In the genomic region with DNA sequence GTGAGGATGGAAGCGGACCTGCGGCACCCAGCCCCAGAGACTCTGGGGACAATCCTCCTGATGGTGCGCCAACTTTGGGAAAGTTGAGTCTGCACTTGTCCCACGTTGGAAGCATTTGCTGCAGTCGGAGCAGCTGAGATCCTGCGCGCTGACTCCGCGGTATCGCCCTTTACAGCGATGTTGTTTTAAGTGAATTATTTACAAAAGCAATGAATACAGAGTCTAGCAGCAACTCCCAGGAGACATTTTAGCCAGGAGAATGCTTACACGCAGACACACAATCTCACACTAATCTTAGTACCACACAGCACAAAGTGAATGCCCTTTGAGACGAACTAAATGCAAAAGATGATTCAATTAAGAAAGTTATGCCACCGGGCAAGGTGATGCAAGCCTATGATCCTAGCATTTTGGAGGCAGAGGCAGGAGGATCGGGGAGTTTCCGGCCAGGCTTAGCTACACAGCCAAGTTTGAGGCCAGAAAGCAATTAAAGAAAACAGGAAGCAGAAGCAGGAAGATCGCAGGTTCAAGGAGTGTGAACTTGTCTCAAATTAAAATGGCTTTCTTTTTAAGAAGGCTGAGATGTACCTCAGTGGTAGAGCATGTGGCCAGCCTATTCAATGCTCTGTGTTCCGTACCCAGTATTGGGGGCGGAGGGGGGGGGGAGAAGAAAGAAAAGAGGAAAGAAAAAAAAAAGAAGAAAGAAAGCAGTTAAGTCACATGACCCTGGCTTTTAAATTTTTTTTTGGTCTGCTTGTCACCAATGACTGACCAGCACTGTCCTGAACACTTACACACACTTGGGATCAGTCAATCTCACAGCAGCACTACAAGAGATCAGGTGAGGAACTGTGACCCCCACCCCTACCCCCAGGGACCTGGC, we compare ENCODE assay signal across 8 mouse cellular contexts. TPM values are rescaled to one million over a fixed set of nuclear protein-coding genes. Genes with fewer than 3 reads are reported as not detected.
DNase-seq lines count a peak whose midpoint lies in the region; ATAC-seq and TF ChIP-seq lines count a peak whose summit lies in the region.

No protein-coding gene starts in this region.

- DNase-seq in kidney, adult 18-20 months = peak; percentile 50
- DNase-seq in kidney, adult 11 months = no peak
- DNase-seq in hindbrain, postnatal 0 days (ENCODE audit: low spot score) = no peak
- DNase-seq in midbrain, embryonic 11.5 days (ENCODE audit: low spot score, missing footprints) = peak; percentile 82
- no peak for DNase-seq in adrenal gland, postnatal 10 days
- DNase-seq in spleen, postnatal 10 days (ENCODE audit: low spot score in 2 of 2) = no peak
- DNase-seq in cerebellum, adult 9-10 months = no peak

- WGBS in hindbrain, postnatal 0 days = 54% methylated on average over 19 of the region's 19 CpGs
- 69% methylated on average over 19 of the region's 19 CpGs for whole genome bisulfite sequencing in midbrain, embryonic 11.5 days

- TF ChIP-seq POLR2A in bone marrow macrophage, adult 2 months (IDR thresholded peaks at IDR 0.05; ENCODE audit: borderline replicate concordance, low read depth, low read length) = no peak

- H3K9ac ChIP-seq in hindbrain, postnatal 0 days (replicated peaks; ENCODE audit: low read length) = peak overlapping the region; percentile 74; the same call in 1 of the 2 replicates
- H3K9ac ChIP-seq in midbrain, embryonic 11.5 days (ENCODE audit: low read length) = peak overlapping the region; percentile 70

- no peak for TF ChIP-seq CTCF in bone marrow macrophage, adult 2 months (IDR thresholded peaks at IDR 0.05; ENCODE audit: low read depth, low read length)
- TF ChIP-seq CTCF in hindbrain, postnatal 0 days (IDR thresholded peaks at IDR 0.05; ENCODE audit: low read depth) = no peak

- no peaks in the 10 kb centered on the region for H3K27me3 ChIP-seq in hindbrain, postnatal 0 days (ENCODE audit: insufficient read depth, low read length)
- H3K27me3 ChIP-seq in midbrain, embryonic 11.5 days (ENCODE audit: control insufficient read depth, insufficient read depth, low read length) = no peaks in the 10 kb centered on the region

- no peak for ATAC-seq in hindbrain, postnatal 0 days
- no peak for ATAC-seq in midbrain, embryonic 11.5 days (ENCODE audit: low FRiP score)

- peak overlapping the region; percentile 95 for H3K4me3 ChIP-seq in bone marrow macrophage, adult 2 months (ENCODE audit: insufficient read depth, low read length)
- peak overlapping the region; percentile 81 for H3K4me3 ChIP-seq in hindbrain, postnatal 0 days (ENCODE audit: low read length)
- H3K4me3 ChIP-seq in midbrain, embryonic 11.5 days (ENCODE audit: low read depth, low read length) = peak overlapping the region; percentile 68

- H3K27ac ChIP-seq in bone marrow macrophage, adult 2 months (ENCODE audit: insufficient read depth, low read depth, low read length) = peak overlapping the region; percentile 80
- H3K27ac ChIP-seq in hindbrain, postnatal 0 days = peak overlapping the region; percentile 85; the same call in 1 of the 2 replicates
- peak overlapping the region; percentile 44 for H3K27ac ChIP-seq in midbrain, embryonic 11.5 days (ENCODE audit: low read depth, low read length)

- no peaks in the 10 kb centered on the region for H3K9me3 ChIP-seq in hindbrain, postnatal 0 days (ENCODE audit: low read length)
- no peaks in the 10 kb centered on the region for H3K9me3 ChIP-seq in midbrain, embryonic 11.5 days (ENCODE audit: control insufficient read depth, low read length)

- H3K4me1 ChIP-seq in bone marrow macrophage, adult 2 months (ENCODE audit: control insufficient read depth, insufficient read depth, low read length) = peaks cover 31% of the 10 kb centered on the region
- H3K4me1 ChIP-seq in hindbrain, postnatal 0 days (ENCODE audit: insufficient read depth, low read length) = peaks cover 37% of the 10 kb centered on the region
- H3K4me1 ChIP-seq in midbrain, embryonic 11.5 days (ENCODE audit: control insufficient read depth, insufficient read depth, low read length) = peaks cover 40% of the 10 kb centered on the region

- H3K36me3 ChIP-seq in hindbrain, postnatal 0 days (ENCODE audit: insufficient read depth, low read length) = no peaks in the 10 kb centered on the region
- no peaks in the 10 kb centered on the region for H3K36me3 ChIP-seq in midbrain, embryonic 11.5 days (ENCODE audit: control insufficient read depth, insufficient read depth, low read length)

- peak overlapping the region; percentile 87 for H3K4me2 ChIP-seq in hindbrain, postnatal 0 days (ENCODE audit: low read depth, low read length)
- peak overlapping the region; percentile 84 for H3K4me2 ChIP-seq in midbrain, embryonic 11.5 days

RNA-seq across cellular contexts. Expression of a gene that starts 2.0 kb away (rescaled TPM):
- 472 and 492 TPM in 2 replicates for polyA plus RNA-seq in bone marrow macrophage, adult 2 months (2012; ENCODE audit: insufficient read depth, insufficient read length, missing spikeins)
- total RNA-seq in hindbrain, postnatal 0 days (2014; rRNA removed) = 263 and 269 TPM in 2 replicates
- 85.4 and 87.8 TPM in 2 replicates for polyA plus RNA-seq in hindbrain, postnatal 0 days (2015; fragmentation: Nextera tagmentation; extraction: Ambion mirVana)
- 411 and 445 TPM in 2 replicates for polyA plus RNA-seq in midbrain, embryonic 11.5 days (2014; fragmentation: Nextera tagmentation; extraction: Ambion mirVana)
- 10 to 100 TPM; 68.0 to 77.5 TPM for total RNA-seq in adrenal gland, postnatal 10 days (2021)

RNA-seq across cellular contexts. Expression of a gene that starts 23.7 kb away (rescaled TPM):
- polyA plus RNA-seq in bone marrow macrophage, adult 2 months (2012; ENCODE audit: insufficient read depth, insufficient read length, missing spikeins) = 7.6 and 8.3 TPM in 2 replicates
- 36.6 and 37.3 TPM in 2 replicates for total RNA-seq in hindbrain, postnatal 0 days (2014; rRNA removed)
- polyA plus RNA-seq in hindbrain, postnatal 0 days (2015; fragmentation: Nextera tagmentation; extraction: Ambion mirVana) = 20.6 and 22.0 TPM in 2 replicates
- 8.2 and 10.2 TPM in 2 replicates for polyA plus RNA-seq in midbrain, embryonic 11.5 days (2014; fragmentation: Nextera tagmentation; extraction: Ambion mirVana)
- total RNA-seq in adrenal gland, postnatal 10 days (2021) = 10 to 100 TPM in 1 of 2 experiments, 1 to 10 TPM in 1; 7.3 to 11.2 TPM

Comparison
In these comparisons a context has a peak if more than half of its experiments do, and no peak if none do; other contexts are left out.
1. DNase-seq: peak in kidney, adult 18-20 months (single experiment) and midbrain, embryonic 11.5 days (single experiment); none in kidney, adult 11 months (single experiment), hindbrain, postnatal 0 days (single experiment), adrenal gland, postnatal 10 days (single experiment), spleen, postnatal 10 days (0 of 2) and cerebellum, adult 9-10 months (single experiment).
2. Peak in every context shown above with its lines, with median percentiles within 50 percentile points of each other: H3K27ac ChIP-seq and H3K4me3 ChIP-seq.